Comparison of ENCODE assay signal across 15 mouse cellular contexts in genomic region chr4:82540466-82540990, GRCm38 (mm10).
DNase-seq lines count a peak whose midpoint lies in the region; ATAC-seq and TF ChIP-seq lines count a peak whose summit lies in the region.
"Had no signal": no experiment of that assay in that cellular context is flagged by ENCODE, and none has a peak within 500 bp of the region (broad histone marks: within the 10 kb centered on the region; RNA-seq: fewer than 3 reads in every experiment).

No protein-coding gene starts in this region.

- peaks cover 45% of the 10 kb centered on the region for H3K4me1 ChIP-seq in forebrain, embryonic 14.5 days (ENCODE audit: control insufficient read depth, insufficient read depth, low read length)
- H3K4me1 ChIP-seq in forebrain, embryonic 10.5 days: peaks cover 59% of the 10 kb centered on the region
- peaks cover 42% of the 10 kb centered on the region for H3K4me1 ChIP-seq in heart, embryonic 16.5 days (ENCODE audit: control insufficient read depth, insufficient read depth, low read length)
- peaks cover 24% of the 10 kb centered on the region for H3K4me1 ChIP-seq in heart, embryonic 11.5 days (ENCODE audit: control insufficient read depth, insufficient read depth, low read length)
- peaks cover 11% of the 10 kb centered on the region for H3K4me1 ChIP-seq in lung, embryonic 14.5 days (ENCODE audit: insufficient read depth)

- 0 out of 2 replicates have a peak, but pooled peaks cover 6% of the 10 kb centered on the region for H3K27me3 ChIP-seq in forebrain, embryonic 14.5 days (replicated peaks; ENCODE audit: control insufficient read depth, insufficient read depth, low read length)
- H3K27me3 ChIP-seq in forebrain, embryonic 10.5 days (ENCODE audit: poor library complexity, severe bottlenecking): peaks cover 87% of the 10 kb centered on the region
- no peaks in the 10 kb centered on the region for H3K27me3 ChIP-seq in heart, embryonic 16.5 days (ENCODE audit: control insufficient read depth, insufficient read depth, low read length)
- H3K27me3 ChIP-seq in heart, embryonic 11.5 days (ENCODE audit: control insufficient read depth, insufficient read depth, low read length): peaks cover 2% of the 10 kb centered on the region; the same call in 1 of the 2 replicates
- peaks cover 5% of the 10 kb centered on the region; the same call in 1 of the 2 replicates for H3K27me3 ChIP-seq in lung, embryonic 14.5 days (ENCODE audit: insufficient read depth, low read length)
- H3K27me3 ChIP-seq: heart, embryonic 13.5 days had no signal

- ATAC-seq in forebrain, embryonic 14.5 days: no peak
- no peak for ATAC-seq in heart, embryonic 16.5 days (replicated peaks; ENCODE audit: extremely low read depth, insufficient read depth, low FRiP score)
- no peak for ATAC-seq in heart, embryonic 11.5 days (replicated peaks; ENCODE audit: insufficient number of reproducible peaks, low FRiP score, low TSS enrichment)
- no peak for ATAC-seq in lung, embryonic 14.5 days (ENCODE audit: insufficient read depth)
- ATAC-seq: intestine, embryonic 15.5 days had no signal

- DNase-seq in forebrain, embryonic 14.5 days (ENCODE audit: low spot score): peak; percentile 57
- no peak for DNase-seq in forebrain, embryonic 10.5 days (ENCODE audit: extremely low spot score, low spot score)
- DNase-seq in lung, embryonic 14.5 days: no peak
- no peak for DNase-seq in lung, postnatal 14 days
- DNase-seq in cerebellum, adult 9-10 months: peak; percentile 73
- no peak for DNase-seq in ovary, postnatal 10 days (ENCODE audit: low spot score)
- DNase-seq: B cell, adult 2 months; lung, postnatal 36 days; thymus, adult 2 months had no signal

- no peaks in the 10 kb centered on the region for H3K36me3 ChIP-seq in forebrain, embryonic 14.5 days (ENCODE audit: control insufficient read depth, insufficient read depth, low read length)
- no peaks in the 10 kb centered on the region for H3K36me3 ChIP-seq in forebrain, embryonic 10.5 days (replicated peaks)
- no peaks in the 10 kb centered on the region for H3K36me3 ChIP-seq in heart, embryonic 16.5 days (ENCODE audit: control insufficient read depth, insufficient read depth)
- H3K36me3 ChIP-seq in heart, embryonic 11.5 days (ENCODE audit: control insufficient read depth, insufficient read depth, low read length): no peaks in the 10 kb centered on the region
- H3K36me3 ChIP-seq in lung, embryonic 14.5 days (ENCODE audit: insufficient read depth): no peaks in the 10 kb centered on the region
- H3K36me3 ChIP-seq: heart, embryonic 13.5 days; intestine, embryonic 15.5 days; midbrain, embryonic 12.5 days had no signal

- WGBS in forebrain, embryonic 14.5 days: 44% methylated on average over 5 of the region's 5 CpGs
- 68% methylated on average over 5 of the region's 5 CpGs for WGBS in forebrain, embryonic 10.5 days
- WGBS in heart, embryonic 16.5 days: 63% methylated on average over 5 of the region's 5 CpGs
- WGBS in heart, embryonic 11.5 days (ENCODE audit: insufficient replicate concordance): 63% methylated on average over 5 of the region's 5 CpGs
- 43% methylated on average over 5 of the region's 5 CpGs for WGBS in lung, embryonic 14.5 days

- no peak overlapping the region; the same call in 1 of the 2 replicates for H3K9ac ChIP-seq in forebrain, embryonic 14.5 days (ENCODE audit: low read length)
- no peak overlapping the region for H3K9ac ChIP-seq in heart, embryonic 16.5 days (ENCODE audit: low read length)
- H3K9ac ChIP-seq in heart, embryonic 11.5 days (ENCODE audit: low read depth, low read length): no peak overlapping the region
- no peak overlapping the region for H3K9ac ChIP-seq in lung, embryonic 14.5 days
- H3K9ac ChIP-seq: heart, embryonic 13.5 days; intestine, embryonic 15.5 days; midbrain, embryonic 12.5 days had no signal

- H3K4me2 ChIP-seq in forebrain, embryonic 14.5 days (ENCODE audit: low read length): peak overlapping the region; percentile 85
- H3K4me2 ChIP-seq in heart, embryonic 16.5 days (ENCODE audit: low read depth, low read length): peak overlapping the region; percentile 29; the same call in 1 of the 2 replicates
- no peak overlapping the region for H3K4me2 ChIP-seq in heart, embryonic 11.5 days
- 0 out of 2 replicates have a peak overlapping the region, but pooled peaks have one; percentile 5 for H3K4me2 ChIP-seq in lung, embryonic 14.5 days
- H3K4me2 ChIP-seq: intestine, embryonic 15.5 days; midbrain, embryonic 12.5 days had no signal

- H3K27ac ChIP-seq in forebrain, embryonic 14.5 days (ENCODE audit: low read depth, low read length): peak overlapping the region; percentile 79; the same call in 1 of the 2 replicates
- H3K27ac ChIP-seq in forebrain, embryonic 10.5 days: no peak overlapping the region
- no peak overlapping the region for H3K27ac ChIP-seq in heart, embryonic 16.5 days (ENCODE audit: low read length)
- no peak overlapping the region for H3K27ac ChIP-seq in heart, embryonic 11.5 days (ENCODE audit: low read depth, low read length)
- H3K27ac ChIP-seq in lung, embryonic 14.5 days (ENCODE audit: low read depth): peak overlapping the region; percentile 34; the same call in 1 of the 2 replicates
- H3K27ac ChIP-seq: intestine, embryonic 15.5 days; midbrain, embryonic 12.5 days had no signal

- no peaks in the 10 kb centered on the region for H3K9me3 ChIP-seq in forebrain, embryonic 14.5 days (replicated peaks; ENCODE audit: control insufficient read depth, low read length)
- H3K9me3 ChIP-seq in forebrain, embryonic 10.5 days: no peaks in the 10 kb centered on the region
- H3K9me3 ChIP-seq in heart, embryonic 16.5 days (replicated peaks; ENCODE audit: control insufficient read depth, low read length): no peaks in the 10 kb centered on the region
- no peaks in the 10 kb centered on the region for H3K9me3 ChIP-seq in heart, embryonic 11.5 days (replicated peaks; ENCODE audit: control insufficient read depth, low read length)
- no peaks in the 10 kb centered on the region for H3K9me3 ChIP-seq in lung, embryonic 14.5 days (ENCODE audit: low read depth, low read length)
- H3K9me3 ChIP-seq: heart, embryonic 13.5 days; intestine, embryonic 15.5 days; midbrain, embryonic 12.5 days had no signal

- no peak overlapping the region for H3K4me3 ChIP-seq in forebrain, embryonic 14.5 days (ENCODE audit: low read depth, low read length)
- no peak overlapping the region for H3K4me3 ChIP-seq in forebrain, embryonic 10.5 days
- H3K4me3 ChIP-seq in heart, embryonic 16.5 days (ENCODE audit: low read length): no peak overlapping the region
- H3K4me3 ChIP-seq in heart, embryonic 11.5 days (ENCODE audit: low read depth, low read length): no peak overlapping the region
- H3K4me3 ChIP-seq in lung, embryonic 14.5 days (ENCODE audit: low read depth, low read length): no peak overlapping the region
- H3K4me3 ChIP-seq: heart, embryonic 13.5 days; intestine, embryonic 15.5 days; midbrain, embryonic 12.5 days; myocyte had no signal

- no peak for TF ChIP-seq CTCF in lung, embryonic 14.5 days (IDR thresholded peaks at IDR 0.05; ENCODE audit: low read depth)

Comparison
In these comparisons a context has a peak if more than half of its experiments do, and no peak if none do; other contexts are left out.
1. DNase-seq: peak in forebrain, embryonic 14.5 days (single experiment) and cerebellum, adult 9-10 months (single experiment); none in forebrain, embryonic 10.5 days (single experiment), lung, embryonic 14.5 days (single experiment), lung, postnatal 14 days (single experiment) and ovary, postnatal 10 days (single experiment).
2. H3K27ac ChIP-seq: peak in forebrain, embryonic 14.5 days (single experiment) and lung, embryonic 14.5 days (single experiment); none in forebrain, embryonic 10.5 days (single experiment), heart, embryonic 16.5 days (single experiment) and heart, embryonic 11.5 days (single experiment).